Mouse (Mus musculus) kidney, postnatal 36 days (tissue): Measurements from ENCODE around the gene Snx1.

Experiments used
- DNase-seq, 2 experiments: peaks; one replicate each; pipeline ENCODE4 v3.0.0; 2021 to 2022; ENCODE audit warnings: mixed read lengths in 2 of 2

Gene Snx1

DNA sequence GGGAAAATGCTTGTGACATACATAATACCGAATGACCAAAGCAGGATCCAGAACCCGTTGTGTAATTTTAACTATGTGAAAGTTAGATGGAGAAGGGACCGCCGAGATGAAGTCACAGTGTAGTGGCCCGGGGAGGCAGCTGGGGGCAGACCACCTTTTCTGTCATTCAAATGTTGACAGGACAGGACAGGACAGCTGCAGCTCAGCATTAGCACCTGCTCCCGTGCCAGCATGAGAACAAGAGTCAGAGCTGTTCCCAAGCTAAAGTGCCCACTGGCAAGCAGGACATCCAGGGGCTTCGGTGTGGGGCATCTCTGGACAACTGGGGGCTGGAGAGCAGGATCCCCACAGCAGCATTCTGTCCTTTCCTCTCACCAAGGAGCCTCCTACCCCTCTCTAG, 39.3 kb downstream of the Snx1 start:
- no peak for DNase-seq

- no peak for DNase-seq
These were observed 42.2 kb downstream of the Snx1 start for GRCm38 (mm10) chr9:66084171-66084570.

DNA sequence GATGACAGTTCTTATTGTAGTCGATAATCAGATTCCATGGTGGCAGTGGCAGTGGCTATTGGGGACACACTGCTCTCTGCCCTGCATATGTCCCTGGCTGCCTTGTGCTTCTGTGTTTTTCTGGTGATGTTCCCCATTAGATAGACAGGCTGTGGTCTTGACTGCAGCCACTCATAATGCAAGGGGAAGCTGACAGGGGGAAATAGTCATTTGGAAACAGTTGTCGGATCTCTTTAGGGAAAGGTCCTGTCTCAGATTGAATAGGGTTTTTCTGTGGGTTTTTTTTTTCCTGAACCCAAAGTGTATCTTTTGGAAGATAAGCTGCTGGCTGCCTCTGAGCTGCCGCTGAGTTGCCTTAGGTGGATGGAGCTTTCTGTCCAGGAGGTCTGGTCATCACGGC, 44.4 kb downstream of the Snx1 start:
- DNase-seq = no peak

GRCm38 (mm10) chr9:66080804-66081459, 45.5 kb downstream of the Snx1 start:
- no peak for DNase-seq

- DNase-seq = no peak
These were observed 47.9 kb downstream of the Snx1 start for GRCm38 (mm10) chr9:66078493-66078892.

GRCm38 (mm10) chr9:66078072-66078471, 48.3 kb downstream of the Snx1 start:
- no peak for DNase-seq

- DNase-seq = no peak
These were observed 53.6 kb downstream of the Snx1 start for GRCm38 (mm10) chr9:66072754-66073153.

DNA sequence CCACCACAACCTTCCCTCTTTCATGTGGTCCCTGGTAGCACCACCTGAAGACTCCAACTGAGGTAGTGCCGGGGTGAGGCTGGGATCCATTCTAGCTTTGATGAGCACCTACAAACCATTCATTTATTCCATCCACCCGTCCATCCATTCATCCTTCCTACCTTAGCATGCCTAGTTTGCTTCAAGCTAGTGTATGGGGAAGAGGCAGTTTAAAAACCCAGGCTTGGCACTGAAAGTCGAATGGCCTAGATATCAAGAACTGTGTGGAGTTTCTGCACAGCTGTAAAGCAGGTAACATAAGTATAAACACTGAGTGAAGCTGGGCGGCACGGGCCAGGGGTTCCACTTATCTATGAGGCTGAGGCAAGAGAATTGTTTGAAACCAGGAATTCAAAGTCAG, 56.2 kb downstream of the Snx1 start:
- DNase-seq = no peak

- peak; percentile 91 to 95 for DNase-seq
These were observed 56.8 kb downstream of the Snx1 start, which contains the start of gene Snx22 for GRCm38 (mm10) chr9:66069583-66069982. Snx22 (minus strand) TSS chr9:66069719.

GRCm38 (mm10) chr9:66068971-66069391, 57.4 kb downstream of the Snx1 start:
- DNase-seq = peak in 1 of 2 experiments; percentile 50

DNA sequence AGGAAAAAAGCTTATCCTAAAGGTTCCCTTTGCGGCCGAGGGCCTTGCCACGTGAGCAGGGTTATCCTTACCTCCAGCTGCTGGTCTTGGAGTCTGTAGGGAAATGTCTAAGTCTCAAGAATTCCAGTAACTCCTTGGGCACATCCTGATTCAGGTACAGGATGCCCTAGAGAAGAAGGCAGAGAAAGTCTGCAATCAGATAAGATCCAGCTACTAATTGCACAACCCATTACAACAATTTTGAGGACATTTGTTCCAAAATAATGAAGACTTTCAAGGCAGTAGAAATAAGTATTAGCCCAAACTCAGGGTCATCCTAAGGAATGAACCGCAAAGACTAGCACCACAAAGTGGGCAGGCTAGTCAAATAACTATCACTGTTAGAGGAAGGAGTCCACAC, 58.3 kb downstream of the Snx1 start:
- DNase-seq = no peak

DNA sequence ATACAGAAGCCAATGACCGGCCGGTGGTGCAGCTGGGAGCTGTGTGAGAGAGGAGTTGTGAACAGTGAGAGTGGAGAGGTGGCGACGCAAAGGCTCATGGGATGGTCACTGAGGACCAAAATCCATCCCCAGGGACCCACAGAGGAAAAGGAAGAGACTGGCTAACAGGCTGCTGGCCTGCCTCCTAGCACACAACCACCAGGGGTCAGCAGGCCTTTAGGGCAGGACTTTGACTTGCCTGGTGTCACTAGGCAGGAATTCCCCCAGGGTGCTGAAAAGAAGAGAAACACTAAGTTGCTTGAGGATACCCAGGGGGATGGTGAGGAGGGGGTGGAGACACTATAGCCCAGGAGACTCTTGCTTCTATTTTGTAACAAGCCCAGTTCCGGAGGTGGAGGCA, 58.8 kb downstream of the Snx1 start:
- peak; percentile 44 to 81 for DNase-seq

GRCm38 (mm10) chr9:66066791-66067190, 59.6 kb downstream of the Snx1 start:
- DNase-seq = no peak

DNA sequence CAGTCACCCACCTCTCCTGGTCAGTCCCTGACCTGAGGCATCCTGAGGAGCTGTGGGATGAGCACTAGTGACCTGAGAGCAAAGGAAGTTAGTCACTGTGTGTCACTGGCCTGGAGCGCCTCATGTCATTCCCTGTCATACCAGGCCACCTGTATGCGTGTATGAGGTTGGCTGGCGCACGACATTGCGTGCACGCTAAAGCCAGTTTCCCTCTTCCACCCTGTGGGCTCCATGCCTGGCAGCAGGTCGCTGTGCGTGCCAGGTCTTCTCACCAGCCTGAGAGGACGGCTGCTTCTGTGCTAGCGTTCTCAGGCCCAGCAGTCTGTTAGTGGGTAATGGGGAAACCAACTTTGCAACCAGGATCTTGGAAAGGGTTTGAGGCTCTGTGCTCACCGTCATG, 62.1 kb downstream of the Snx1 start:
- no peak for DNase-seq

DNA sequence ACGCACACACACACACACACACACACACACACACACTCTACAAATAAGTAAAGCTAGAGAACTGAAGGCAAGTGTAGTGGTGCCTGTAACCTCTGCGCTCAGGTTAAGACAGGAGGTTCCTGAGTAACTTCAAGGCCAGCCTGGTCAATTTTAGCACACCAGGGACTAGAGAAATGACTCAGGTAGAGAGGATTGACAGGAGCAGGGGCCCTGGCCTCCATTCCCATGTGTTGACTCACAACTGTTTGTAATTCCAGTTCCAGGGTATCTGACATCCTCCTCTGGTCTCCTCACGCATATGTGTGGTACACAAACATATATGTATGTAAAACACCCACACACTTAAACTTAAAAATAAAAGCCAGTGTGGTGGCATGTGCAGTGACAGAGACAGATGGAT, 62.9 kb downstream of the Snx1 start:
- DNase-seq = no peak

DNA sequence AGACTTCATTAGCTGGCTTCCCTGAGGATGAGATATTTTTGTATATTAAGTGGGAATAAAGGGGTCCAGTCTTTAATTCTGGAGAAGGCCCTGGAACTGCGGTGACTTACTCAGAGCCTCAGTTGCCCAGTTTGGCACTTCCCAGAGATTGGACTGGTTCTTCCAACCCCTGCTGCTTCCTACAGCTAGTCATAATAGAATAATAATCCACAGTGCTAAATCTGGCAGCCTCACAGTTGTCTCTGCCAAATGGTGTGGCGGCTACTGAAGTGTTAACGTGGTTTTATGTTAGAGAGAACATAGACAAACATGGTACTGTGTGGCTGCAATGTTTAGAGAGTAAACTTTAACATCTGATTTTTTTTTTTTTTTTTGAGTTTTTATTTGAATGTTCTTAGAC, 64.7 kb downstream of the Snx1 start:
- DNase-seq = no peak

GRCm38 (mm10) chr9:66060986-66061385, 65.4 kb downstream of the Snx1 start:
- DNase-seq = no peak

- no peak for DNase-seq
These were observed 66.1 kb downstream of the Snx1 start for GRCm38 (mm10) chr9:66060308-66060647.

DNA sequence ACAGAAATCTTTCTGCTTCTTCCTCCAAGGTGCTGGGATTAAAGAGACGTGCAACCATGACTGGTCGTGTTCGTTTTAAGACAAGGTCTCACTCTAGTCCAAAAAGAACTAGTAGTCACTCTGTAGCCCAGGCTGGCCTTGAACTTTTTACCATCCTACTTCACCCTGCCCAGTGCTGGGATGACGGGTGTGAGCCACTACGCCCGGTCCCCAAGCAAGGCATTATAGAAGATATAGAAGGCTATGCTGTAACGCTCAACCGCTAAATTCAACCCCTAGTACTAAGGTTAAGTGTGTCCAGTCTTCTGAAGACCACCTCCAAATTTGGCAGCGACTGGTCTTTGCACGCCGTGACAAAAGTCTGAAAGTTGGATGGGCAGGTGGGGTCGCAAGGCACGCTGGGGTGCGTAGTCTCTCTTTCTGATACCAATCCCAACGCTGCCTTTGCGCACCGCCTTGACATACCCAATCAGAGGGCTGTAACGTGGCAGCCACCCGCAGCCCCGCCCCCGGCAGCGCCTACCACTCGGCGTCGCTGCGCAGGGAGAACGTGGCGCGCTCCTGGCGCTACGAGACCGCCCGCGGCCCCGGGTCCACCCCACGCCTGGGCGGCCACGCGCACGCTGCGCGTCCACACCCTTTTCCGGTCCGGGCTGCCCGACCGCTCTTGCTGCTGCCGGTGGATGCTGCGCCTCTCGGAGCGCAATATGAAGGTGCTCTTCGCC, 66.6 kb downstream of the Snx1 start, which contains the start of gene Ppib:
TSS of gene Ppib (plus strand) at position 640 of the 725 bp plus-strand sequence.
- DNase-seq = peak; percentile 99

GRCm38 (mm10) chr9:66053620-66054019, 72.8 kb downstream of the Snx1 start:
- no peak for DNase-seq

- DNase-seq = no peak
These were observed 73.7 kb downstream of the Snx1 start for GRCm38 (mm10) chr9:66052731-66053130.

GRCm38 (mm10) chr9:66051493-66051892, 74.9 kb downstream of the Snx1 start:
- DNase-seq = no peak

DNA sequence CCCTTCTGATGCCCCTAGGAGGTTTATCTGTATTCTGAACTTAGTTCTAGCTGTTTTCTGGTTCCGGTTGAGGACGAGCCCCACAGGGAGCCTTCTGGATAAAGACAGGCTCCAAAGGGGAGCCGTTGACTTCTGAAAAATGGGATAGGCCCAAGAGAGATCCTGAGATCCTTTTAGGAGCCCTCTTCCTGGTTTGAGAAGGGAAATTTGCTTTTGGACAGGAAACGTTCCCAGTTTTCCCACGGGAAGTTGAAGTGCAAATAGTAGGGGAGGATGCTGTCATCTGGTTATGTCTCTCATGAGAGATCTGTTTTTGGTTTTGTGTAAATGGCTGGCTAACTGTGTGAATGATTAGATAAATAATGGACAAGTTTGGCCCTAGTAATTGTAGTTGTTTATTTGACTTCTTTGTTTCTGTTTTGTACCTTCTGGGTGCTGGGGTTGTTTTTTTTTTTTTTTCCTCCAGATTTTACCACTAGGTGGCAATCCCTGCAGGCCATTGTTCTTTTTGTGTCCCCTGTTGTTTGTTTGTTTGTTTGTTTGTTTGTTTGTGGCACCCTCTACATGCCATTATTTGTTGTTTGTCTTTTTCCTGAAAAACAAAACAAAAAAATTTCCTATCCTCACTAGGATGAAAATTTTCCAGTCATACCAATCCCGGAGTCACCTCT, 76.3 kb downstream of the Snx1 start:
- DNase-seq = no peak

GRCm38 (mm10) chr9:66043241-66043640, 83.1 kb downstream of the Snx1 start:
- no peak for DNase-seq
